Mouse (Mus musculus) macrophage (primary cell): Measurements from ENCODE around the gene Hist3h2ba. TPM values are rescaled to one million over a fixed set of nuclear protein-coding genes. Genes with fewer than 3 reads are reported as not detected.
A peak's percentile ranks its signal among the peaks of the same experiment; 100 is the strongest.

Source experiments
- H3K27ac ChIP-seq: fragments of 350-480 bp; formaldehyde crosslinking; 2 replicates; pipeline ENCODE4 v1.9.0; 2021
- H3K36me3 ChIP-seq: fragments of 350-480 bp; formaldehyde crosslinking; 2 replicates; pipeline ENCODE4 v1.9.0; 2021; ENCODE audit errors: inconsistent target
- H3K4me3 ChIP-seq: fragments of 350-480 bp; formaldehyde crosslinking; 2 replicates; pipeline ENCODE4 v1.9.0; 2021; ENCODE audit errors: inconsistent target
- H3K79me2 ChIP-seq: fragments of 350-480 bp; formaldehyde crosslinking; 2 replicates; pipeline ENCODE4 v1.9.0; 2021; ENCODE audit errors: inconsistent target
- WGBS: methylation state at CpG from one replicate; pipeline ENCODE4 v1.1.7; 2026; ENCODE audit warnings: inconsistent platforms; ENCODE audit not compliant: missing documents; 5-methylcytosine and 5-hydroxymethylcytosine counted together
- polyA plus RNA-seq: library from polyadenylated mRNA; stranded (reverse); fragments of 250-400 nt; gene quantifications from 3 replicates; pipeline ENCODE4 v1.2.4, GENCODE M21; 2018; ENCODE audit warnings: inconsistent platforms

The Hist3h2ba gene
- polyA plus RNA-seq, 1 experiment from 2014 or later: not detected

DNA sequence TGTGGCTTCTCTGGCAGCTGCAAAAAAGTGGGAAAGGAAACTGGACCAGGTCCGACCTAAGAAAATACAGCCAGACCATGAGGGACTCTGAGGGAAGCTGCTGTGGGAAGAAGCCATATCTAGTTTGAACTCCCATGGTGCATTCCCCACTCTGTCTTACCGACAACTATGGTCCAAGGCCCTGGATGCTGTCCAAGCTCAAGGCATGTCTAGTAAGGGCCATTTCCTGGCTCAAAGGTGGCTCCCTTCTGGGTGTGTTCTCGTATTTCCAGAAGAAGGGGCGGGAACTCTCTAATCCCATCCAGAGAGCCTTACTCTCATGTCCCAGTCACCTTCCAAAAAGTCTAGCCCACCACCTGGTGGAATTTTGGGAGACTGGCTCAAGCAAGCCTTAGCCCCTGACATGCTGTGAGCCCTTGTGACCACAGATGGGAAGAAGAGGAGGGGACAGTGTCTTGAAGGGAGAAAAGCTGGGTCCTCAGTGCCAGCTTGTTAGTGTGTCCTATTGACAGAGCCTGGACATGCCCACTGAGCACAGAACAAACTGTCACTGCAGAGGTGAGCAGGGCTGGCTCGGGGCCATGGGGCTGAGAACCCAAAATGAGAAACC, 31.8 kb downstream of the Hist3h2ba start:
- 80% methylated on average over 5 of the region's 5 CpGs for WGBS
- Histone ChIP-seq H3K4me3 (0 out of 2 replicates have a peak overlapping the region, but pooled peaks have one; percentile 99), H3K36me3 (peaks cover 19% of the 10 kb centered on the region; the same call in 1 of the 2 replicates), H3K79me2 (peaks cover 82% of the 10 kb centered on the region), H3K27ac (peak overlapping the region; percentile 64)

DNA sequence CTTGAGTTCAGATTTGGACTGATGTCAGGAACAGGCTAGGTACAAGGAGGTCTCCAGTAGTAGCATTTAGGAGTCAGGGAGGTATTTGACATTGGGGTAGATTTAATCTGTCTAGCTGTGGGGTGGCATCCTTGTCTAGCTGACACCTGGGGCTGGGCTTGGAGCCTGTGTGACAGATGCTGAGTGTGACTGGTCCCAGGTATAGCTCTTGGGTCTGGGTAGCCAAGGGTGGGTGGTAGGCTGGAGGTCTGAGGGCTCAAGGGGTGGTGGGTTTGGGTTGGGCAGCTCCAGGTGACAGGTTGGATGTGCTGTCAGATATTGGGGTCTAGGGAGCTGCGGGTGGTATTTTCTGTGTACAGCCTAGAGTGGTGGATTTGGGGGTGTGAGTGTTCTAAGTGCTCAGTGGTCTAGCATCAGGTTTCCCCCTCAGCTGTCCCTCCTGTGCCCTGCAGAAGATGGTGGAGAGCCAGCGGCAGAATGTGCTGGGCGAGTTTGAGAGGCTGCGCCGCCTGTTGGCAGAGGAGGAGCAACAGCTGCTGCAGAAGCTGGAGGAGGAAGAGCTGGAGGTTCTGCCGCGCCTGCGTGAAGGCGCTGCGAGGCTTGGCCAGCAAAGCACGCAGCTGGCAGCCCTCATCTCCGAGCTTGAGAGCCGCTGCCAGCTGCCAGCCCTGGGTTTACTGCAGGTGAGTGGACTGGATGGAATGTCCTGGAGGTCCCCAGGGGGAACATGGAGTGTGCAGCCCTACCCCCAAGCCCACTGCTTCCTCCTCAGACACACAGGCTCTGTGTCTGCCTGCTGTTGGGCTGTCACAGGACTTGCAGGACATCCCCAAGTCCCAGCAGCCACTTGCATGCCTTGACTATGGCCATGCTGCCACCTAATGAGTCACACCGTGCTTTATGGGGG, 33.1 kb downstream of the Hist3h2ba start:
- Histone ChIP-seq H3K36me3 (peaks cover 30% of the 10 kb centered on the region), H3K27ac (peak overlapping the region; percentile 36), H3K4me3 (no peak overlapping the region), H3K79me2 (peaks cover 69% of the 10 kb centered on the region)
- WGBS: 22% methylated on average over 14 of the region's 14 CpGs

DNA sequence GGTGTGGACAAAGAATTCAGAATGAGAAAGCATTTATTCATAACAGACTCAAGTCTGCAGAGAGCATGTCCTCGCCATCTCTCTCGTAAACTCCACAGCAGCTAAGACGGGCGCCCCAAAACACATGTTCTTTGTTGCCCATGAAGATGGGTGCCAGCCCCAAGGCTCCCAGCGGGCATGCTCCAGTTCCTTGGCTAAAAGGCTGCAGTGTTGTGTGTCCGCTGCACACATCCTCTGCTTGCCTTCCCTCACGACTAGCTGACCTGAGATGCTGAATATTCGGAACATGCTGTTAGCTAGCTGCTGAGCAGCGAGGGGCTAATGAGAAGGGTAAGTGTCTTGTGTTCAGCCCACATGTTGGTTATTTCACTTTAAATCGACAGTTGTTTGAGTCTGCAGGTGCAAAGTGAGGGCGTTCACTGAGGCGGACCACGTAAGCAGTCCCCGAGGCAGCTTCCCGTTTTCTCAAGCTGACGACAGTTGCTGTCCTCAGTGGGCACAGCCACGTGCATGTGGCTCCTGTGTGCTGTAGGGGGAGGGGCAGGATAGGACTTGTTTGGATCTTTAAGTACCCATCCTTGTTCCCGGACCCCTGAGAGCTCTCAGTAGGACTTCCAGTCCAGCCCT, 33.9 kb downstream of the Hist3h2ba start:
- no peak overlapping the region for H3K4me3 ChIP-seq
- H3K27ac ChIP-seq: peak overlapping the region; percentile 36
- WGBS: 39% methylated on average over 18 of the region's 18 CpGs
- H3K79me2 ChIP-seq: peaks cover 62% of the 10 kb centered on the region
- H3K36me3 ChIP-seq: peaks cover 38% of the 10 kb centered on the region

DNA sequence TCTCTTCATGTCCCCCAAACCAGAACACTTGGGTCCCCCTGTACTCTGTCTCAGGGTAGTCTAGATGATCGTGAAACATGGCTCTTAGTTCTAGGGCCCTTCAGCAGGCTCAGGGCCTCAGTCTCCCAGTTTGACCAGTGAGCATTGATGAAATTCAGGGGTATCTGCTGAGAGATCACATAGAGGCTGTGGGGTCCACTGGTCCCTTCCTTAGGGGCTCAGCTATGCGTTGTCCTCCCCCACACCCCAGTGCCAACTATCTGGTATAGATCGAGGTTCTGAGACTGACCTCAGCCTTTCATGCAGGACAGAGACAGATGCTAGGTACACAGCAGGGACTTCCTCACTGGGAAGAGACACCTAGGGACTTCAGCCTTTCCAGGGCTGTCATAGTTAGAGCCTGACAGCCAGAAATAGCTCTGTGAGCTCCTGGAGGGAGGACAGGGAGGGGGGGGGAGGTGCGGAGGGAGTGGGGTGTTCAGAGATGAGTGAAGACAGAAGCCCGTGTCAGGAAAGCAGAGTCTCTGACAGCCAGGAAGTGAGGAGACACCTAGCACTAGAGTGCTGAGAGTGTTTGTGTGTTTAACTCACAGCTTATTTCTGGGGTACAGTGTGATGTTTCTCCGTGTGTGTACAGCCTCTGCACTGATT, 35.1 kb downstream of the Hist3h2ba start:
- no peak overlapping the region for H3K4me3 ChIP-seq
- H3K36me3 ChIP-seq: peaks cover 49% of the 10 kb centered on the region
- H3K27ac ChIP-seq: no peak overlapping the region
- peaks cover 50% of the 10 kb centered on the region for H3K79me2 ChIP-seq
- WGBS: 93% methylated on average over 6 of the region's 6 CpGs

DNA sequence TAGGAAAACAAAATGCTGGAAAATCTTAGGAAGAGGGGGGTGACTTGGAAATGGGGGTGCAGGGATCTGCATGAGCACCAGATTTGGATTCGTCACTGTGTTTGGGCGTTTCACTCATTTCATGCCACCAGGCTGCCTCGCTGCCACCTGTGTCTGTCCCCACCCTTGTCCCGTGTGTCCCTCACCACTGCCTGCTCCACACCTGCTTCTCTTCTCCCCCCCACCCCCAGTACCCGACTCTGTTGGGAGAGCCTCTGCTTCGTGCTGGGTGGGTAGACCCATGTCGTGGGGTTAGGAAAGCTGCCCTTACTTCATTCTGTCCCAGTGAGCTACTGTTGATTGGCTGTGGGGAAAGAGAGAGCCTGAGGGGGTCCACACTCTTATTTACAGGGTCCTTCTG, 35.9 kb downstream of the Hist3h2ba start:
- WGBS: 91% methylated on average over 7 of the region's 7 CpGs
- Histone ChIP-seq H3K36me3 (peaks cover 57% of the 10 kb centered on the region), H3K79me2 (peaks cover 41% of the 10 kb centered on the region), H3K27ac (no peak overlapping the region), H3K4me3 (no peak overlapping the region)

DNA sequence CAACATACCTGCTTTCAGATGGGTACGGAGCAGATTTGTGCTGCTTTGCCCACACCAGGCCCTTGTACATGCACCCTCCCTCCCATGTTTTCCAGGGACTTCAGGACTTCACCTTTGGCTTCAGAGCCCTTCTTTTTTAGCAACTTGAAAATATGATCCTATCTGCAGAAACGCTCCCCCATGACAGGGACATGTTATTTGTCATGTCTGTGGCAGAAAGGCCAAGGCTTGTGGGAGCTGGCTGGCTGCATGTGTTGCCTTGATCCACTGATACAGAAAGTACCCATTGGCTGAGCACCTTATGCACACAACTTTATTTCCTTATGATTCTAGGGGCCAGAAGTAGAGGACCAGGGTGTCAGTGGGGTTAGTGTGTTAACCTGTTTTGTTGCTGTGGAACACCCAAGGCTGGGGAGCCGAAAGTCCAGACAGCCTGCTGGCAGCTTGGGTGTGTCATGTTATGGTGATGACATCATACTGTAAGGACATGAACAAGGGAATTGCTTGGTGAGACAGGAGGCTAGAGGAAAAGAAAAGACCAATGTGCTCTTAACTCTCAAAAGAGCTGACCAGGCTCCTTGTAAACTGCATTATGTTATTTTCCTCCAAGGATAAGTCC, 36.7 kb downstream of the Hist3h2ba start:
- H3K4me3 ChIP-seq: no peak overlapping the region
- H3K27ac ChIP-seq: no peak overlapping the region
- H3K36me3 ChIP-seq: peaks cover 61% of the 10 kb centered on the region
- peaks cover 34% of the 10 kb centered on the region for H3K79me2 ChIP-seq
- 93% methylated on average over 3 of the region's 3 CpGs for WGBS

DNA sequence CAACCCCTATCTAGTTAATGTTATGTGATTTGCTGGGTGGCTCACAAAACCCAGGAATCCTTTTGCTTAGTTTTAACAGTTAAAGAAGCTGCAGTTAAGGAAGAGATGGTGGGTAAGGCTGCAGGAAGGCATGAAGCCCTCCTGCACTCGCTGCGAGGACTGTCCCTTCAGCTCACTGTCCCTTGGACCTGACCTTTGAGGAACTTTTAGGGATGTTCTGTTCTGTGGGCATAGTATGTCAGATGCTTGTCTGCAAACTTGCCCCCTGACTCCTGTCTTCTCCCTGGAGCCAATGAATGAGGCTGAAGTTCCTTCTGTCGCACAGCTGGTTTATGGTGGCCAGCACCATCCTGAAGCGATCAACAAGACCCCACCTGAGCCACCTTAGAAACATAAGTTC, 40.4 kb downstream of the Hist3h2ba start:
- Histone ChIP-seq H3K27ac (no peak overlapping the region), H3K79me2 (peaks cover 13% of the 10 kb centered on the region; the same call in 1 of the 2 replicates), H3K36me3 (peaks cover 60% of the 10 kb centered on the region), H3K4me3 (no peak overlapping the region)
- 93% methylated on average over 3 of the region's 4 CpGs for WGBS

DNA sequence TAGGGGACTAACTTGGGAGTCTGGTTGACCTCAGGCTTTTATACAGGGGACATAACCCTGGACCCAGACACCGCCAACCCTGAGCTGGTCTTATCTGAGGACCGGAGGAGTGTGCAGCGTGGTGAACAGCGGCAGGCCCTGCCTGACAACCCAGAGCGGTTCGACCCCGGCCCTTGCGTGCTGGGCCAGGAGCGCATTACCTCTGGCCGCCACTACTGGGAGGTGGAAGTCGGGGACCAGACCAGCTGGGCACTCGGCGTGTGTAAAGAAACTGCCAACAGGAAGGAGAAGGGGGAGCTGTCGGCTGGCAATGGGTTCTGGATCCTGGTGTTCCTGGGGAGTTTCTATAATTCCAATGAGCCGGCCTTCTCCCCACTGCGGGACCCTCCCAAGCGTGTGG, 41.4 kb downstream of the Hist3h2ba start:
- Histone ChIP-seq H3K27ac (no peak overlapping the region), H3K4me3 (no peak overlapping the region), H3K79me2 (peaks cover 3% of the 10 kb centered on the region; the same call in 1 of the 2 replicates), H3K36me3 (peaks cover 51% of the 10 kb centered on the region)
- 88% methylated on average over 10 of the region's 17 CpGs for WGBS

DNA sequence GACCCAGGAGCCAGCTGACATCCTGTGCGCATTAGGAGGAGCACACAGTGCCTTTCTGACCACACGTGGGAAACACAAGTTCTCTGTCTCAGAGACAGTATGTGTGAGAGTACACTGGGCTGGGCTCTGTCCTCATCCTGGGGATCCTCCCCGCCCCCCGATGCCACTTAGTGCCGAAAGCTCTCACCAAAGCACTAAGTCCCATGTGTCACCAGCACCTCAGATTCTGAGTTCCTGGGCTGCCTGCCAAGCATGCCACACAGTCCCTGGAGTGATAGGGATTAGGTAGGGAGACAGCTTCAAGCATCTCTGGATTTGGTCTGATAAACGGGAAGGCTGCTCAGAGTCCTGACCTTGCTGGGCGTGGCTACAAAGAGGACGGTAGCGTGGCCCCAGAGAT, 42.1 kb downstream of the Hist3h2ba start:
- Histone ChIP-seq H3K79me2 (no peaks in the 10 kb centered on the region), H3K27ac (no peak overlapping the region), H3K36me3 (peaks cover 44% of the 10 kb centered on the region), H3K4me3 (no peak overlapping the region)
- 81% methylated on average over 9 of the region's 9 CpGs for whole genome bisulfite sequencing

DNA sequence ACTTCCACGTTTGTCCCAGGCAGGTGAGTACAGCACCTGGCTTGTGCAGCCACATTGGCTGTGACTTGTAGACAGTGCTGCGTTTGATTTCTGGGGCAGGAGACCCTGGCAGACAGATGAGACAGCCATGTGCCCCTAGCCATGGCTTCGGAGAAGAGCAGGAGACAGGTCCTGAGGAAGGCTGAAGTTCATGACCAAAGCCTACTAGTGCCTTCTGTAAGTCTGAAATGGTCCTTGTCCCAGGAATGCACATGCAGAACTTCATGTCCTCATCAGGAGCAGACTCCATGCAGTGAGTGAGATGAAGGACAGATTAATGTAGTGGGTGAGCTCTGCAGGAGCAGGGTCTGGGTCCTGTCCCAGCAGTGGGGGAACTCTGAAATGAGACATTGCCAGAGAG, 43.2 kb downstream of the Hist3h2ba start:
- Histone ChIP-seq H3K36me3 (peaks cover 35% of the 10 kb centered on the region; the same call in 1 of the 2 replicates), H3K79me2 (no peaks in the 10 kb centered on the region), H3K27ac (no peak overlapping the region), H3K4me3 (no peak overlapping the region)
- 89% methylated on average over 3 of the region's 3 CpGs for WGBS

DNA sequence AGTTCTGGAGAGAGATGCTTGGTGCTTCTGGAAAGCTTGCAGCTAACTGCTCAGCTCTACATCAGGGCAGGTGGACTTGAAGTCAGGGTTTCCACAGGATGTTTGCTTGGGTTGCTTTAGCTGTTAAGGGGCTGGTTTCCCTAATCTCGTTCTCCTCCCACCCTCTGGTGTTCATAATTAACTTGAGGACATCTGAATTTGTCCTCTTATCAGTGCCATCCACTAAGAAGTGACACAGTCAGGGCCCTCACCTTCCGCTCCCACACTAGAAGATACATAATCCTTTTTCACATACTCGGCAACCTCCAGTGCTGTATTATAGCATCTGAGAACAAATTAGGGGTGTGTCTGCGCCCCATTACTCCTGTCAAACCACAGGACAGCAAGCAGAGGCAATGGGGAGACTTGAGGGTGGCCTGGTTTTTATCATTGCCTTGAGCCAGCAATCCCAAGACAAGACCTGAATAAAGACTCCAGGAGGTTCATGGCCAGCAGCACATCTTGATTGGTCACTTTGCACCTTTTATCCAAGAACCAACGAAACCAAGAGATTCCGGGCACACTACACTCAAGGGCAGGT, 44.5 kb downstream of the Hist3h2ba start:
- Histone ChIP-seq H3K79me2 (no peaks in the 10 kb centered on the region), H3K36me3 (peaks cover 22% of the 10 kb centered on the region; the same call in 1 of the 2 replicates), H3K4me3 (no peak overlapping the region), H3K27ac (no peak overlapping the region)
- 83% methylated on average over 6 of the region's 6 CpGs for WGBS

DNA sequence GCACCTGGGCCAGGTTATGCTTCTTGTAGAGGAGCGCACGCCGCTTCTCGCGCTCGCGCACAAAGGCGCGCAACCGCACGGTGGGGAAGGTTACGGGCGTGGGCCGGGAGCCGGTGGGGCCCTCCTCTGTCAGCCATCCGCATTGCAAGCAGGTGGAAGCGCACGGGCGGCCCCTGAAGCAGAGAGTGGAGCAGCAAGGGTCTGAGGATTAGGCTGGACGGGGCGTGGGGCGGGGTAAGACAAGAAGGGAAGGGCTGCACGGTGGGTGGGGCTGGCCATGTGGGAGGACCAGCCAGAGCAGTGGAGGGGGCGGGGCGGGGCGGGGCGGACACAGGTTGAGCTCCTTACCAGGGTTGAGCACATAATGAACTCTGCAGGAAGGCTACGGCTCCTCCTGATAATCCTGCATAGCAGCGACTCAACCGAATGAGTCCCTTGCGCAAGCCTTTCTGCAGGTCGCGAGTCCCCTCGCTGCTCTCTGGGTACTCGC, 45.7 kb downstream of the Hist3h2ba start:
- 13% methylated on average over 35 of the region's 35 CpGs for WGBS
- H3K27ac ChIP-seq: no peak overlapping the region
- H3K79me2 ChIP-seq: no peaks in the 10 kb centered on the region
- no peak overlapping the region for H3K4me3 ChIP-seq
- peaks cover 13% of the 10 kb centered on the region; the same call in 1 of the 2 replicates for H3K36me3 ChIP-seq

DNA sequence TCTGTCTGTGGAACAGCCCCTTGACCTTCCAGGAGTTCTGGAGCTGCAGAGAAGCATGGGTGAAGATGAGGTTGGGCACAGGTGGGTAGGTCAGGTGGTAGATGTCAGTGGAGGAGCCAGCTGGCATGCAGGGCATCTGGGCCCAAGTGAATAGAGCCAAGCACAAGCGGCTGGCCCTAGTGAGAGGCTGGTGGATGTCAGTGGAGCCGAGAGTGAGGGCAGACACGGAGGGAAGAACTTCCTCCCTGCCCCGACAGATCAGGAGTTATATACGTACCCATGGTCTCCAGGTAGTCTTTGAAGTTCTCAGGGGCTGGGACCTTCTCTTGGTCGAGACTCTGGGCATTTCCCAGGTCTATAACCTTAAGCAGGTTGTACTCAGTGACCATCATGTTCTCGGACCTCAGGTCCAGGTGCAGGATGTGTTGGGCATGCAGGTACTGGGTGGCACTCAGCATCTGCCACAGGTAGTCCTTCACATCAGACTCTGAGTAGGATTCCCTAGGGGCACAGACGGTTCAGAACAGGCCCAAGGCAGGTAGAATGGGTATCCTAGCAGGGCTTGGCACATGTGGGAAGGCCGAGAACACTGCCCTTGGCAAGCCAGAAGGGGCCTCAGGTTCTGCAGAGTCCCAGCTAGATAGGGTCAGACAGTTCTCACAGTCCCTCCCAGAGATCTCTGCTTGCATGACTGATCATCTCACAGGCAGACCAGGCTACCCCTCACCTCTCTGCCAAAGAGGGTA, 46.5 kb downstream of the Hist3h2ba start:
- WGBS: 83% methylated on average over 9 of the region's 9 CpGs
- H3K27ac ChIP-seq: no peak overlapping the region
- H3K79me2 ChIP-seq: no peaks in the 10 kb centered on the region
- no peak overlapping the region for H3K4me3 ChIP-seq
- H3K36me3 ChIP-seq: peaks cover 7% of the 10 kb centered on the region; the same call in 1 of the 2 replicates
